Mouse (Mus musculus): ENCODE measurements around the gene Ccdc3.

Ccdc3 gene

GRCm38 (mm10) chr2:5160236-5160848 lies 22.8 kb downstream of the Ccdc3 start:
- in situ Hi-C loops (cut with MboI; ENCODE audit: low sequenced_read_pairs): no loop called here

GRCm38 (mm10) chr2:5161002-5161745 lies 23.6 kb downstream of the Ccdc3 start:
- in situ Hi-C loops (cut with MboI; ENCODE audit: low sequenced_read_pairs): no loop called here

- in situ Hi-C loops (cut with MboI; ENCODE audit: low sequenced_read_pairs): no loop called here
Measured at GRCm38 (mm10) chr2:5161908-5162674, 24.5 kb downstream of the Ccdc3 start.

GRCm38 (mm10) chr2:5162756-5163155 lies 25.2 kb downstream of the Ccdc3 start:
- in situ Hi-C loops (cut with MboI; ENCODE audit: low sequenced_read_pairs): no loop called here

- in situ Hi-C loops (cut with MboI; ENCODE audit: low sequenced_read_pairs): no loop called here
Measured at GRCm38 (mm10) chr2:5165941-5166361, 28.4 kb downstream of the Ccdc3 start.

GRCm38 (mm10) chr2:5166796-5167195 lies 29.2 kb downstream of the Ccdc3 start:
- in situ Hi-C loops (cut with MboI; ENCODE audit: low sequenced_read_pairs): no loop called here

- in situ Hi-C loops (cut with MboI; ENCODE audit: low sequenced_read_pairs): no loop called here
Measured at GRCm38 (mm10) chr2:5170815-5171214, 33.2 kb downstream of the Ccdc3 start.

GRCm38 (mm10) chr2:5171301-5172000 lies 33.9 kb downstream of the Ccdc3 start:
- in situ Hi-C loops (cut with MboI; ENCODE audit: low sequenced_read_pairs): no loop called here

GRCm38 (mm10) chr2:5172773-5173172 lies 35.2 kb downstream of the Ccdc3 start:
- in situ Hi-C loops (cut with MboI; ENCODE audit: low sequenced_read_pairs): no loop called here

GRCm38 (mm10) chr2:5174716-5175115 lies 37.1 kb downstream of the Ccdc3 start:
- in situ Hi-C loops (cut with MboI; ENCODE audit: low sequenced_read_pairs): no loop called here

GRCm38 (mm10) chr2:5181462-5182443 lies 44.2 kb downstream of the Ccdc3 start:
- in situ Hi-C loops (cut with MboI; ENCODE audit: low sequenced_read_pairs): no loop called here

GRCm38 (mm10) chr2:5184166-5184565 lies 46.6 kb downstream of the Ccdc3 start:
- in situ Hi-C loops (cut with MboI; ENCODE audit: low sequenced_read_pairs): no loop called here

GRCm38 (mm10) chr2:5185631-5186030 lies 48.1 kb downstream of the Ccdc3 start:
- in situ Hi-C loops (cut with MboI; ENCODE audit: low sequenced_read_pairs): no loop called here

GRCm38 (mm10) chr2:5192156-5192555 lies 54.6 kb downstream of the Ccdc3 start:
- in situ Hi-C loops (cut with MboI; ENCODE audit: low sequenced_read_pairs): no loop called here

- in situ Hi-C loops (cut with MboI; ENCODE audit: low sequenced_read_pairs): no loop called here
Measured at GRCm38 (mm10) chr2:5193071-5193470, 55.5 kb downstream of the Ccdc3 start.

GRCm38 (mm10) chr2:5194701-5195215 lies 57.2 kb downstream of the Ccdc3 start:
- in situ Hi-C loops (cut with MboI; ENCODE audit: low sequenced_read_pairs): no loop called here

- in situ Hi-C loops (cut with MboI; ENCODE audit: low sequenced_read_pairs): no loop called here
Measured at GRCm38 (mm10) chr2:5197486-5197885, 59.9 kb downstream of the Ccdc3 start.

- in situ Hi-C loops (cut with MboI; ENCODE audit: low sequenced_read_pairs): no loop called here
Measured at GRCm38 (mm10) chr2:5199289-5199688, 61.7 kb downstream of the Ccdc3 start.

GRCm38 (mm10) chr2:5200817-5201364 lies 63.3 kb downstream of the Ccdc3 start:
- in situ Hi-C loops (cut with MboI; ENCODE audit: low sequenced_read_pairs): no loop called here
